Mouse (Mus musculus) adrenal gland, adult (tissue): ENCODE measurements around the gene Armh3.

ENCODE experiments used
- DNase-seq, 2 experiments: peaks; one replicate each; pipeline ENCODE4 v3.0.0; 2022 to 2023; ENCODE audit warnings: low spot score in 1 of 2; ENCODE audit not compliant: inconsistent age in 2 of 2

Armh3 gene

DNA sequence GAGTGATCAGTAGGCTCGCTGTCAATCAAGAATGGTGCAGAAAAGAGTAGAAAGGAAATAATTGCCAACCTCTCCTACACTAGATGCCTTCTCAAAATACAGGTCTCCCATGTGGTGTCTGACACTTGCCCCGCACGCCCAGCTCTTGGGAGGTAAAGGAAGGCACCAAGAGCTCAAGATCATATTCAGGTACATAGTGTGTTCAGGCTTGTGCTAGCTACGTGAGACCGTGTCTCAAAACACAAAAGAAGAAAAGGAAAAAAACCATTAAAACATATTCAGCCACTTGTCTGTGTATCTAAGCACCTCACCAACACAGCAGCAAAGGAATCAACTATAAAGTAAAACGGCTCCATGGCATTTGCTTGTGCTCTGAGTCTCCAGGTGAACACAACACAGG is 85.9 kb downstream of the Armh3 start:
- no peak for DNase-seq

DNA sequence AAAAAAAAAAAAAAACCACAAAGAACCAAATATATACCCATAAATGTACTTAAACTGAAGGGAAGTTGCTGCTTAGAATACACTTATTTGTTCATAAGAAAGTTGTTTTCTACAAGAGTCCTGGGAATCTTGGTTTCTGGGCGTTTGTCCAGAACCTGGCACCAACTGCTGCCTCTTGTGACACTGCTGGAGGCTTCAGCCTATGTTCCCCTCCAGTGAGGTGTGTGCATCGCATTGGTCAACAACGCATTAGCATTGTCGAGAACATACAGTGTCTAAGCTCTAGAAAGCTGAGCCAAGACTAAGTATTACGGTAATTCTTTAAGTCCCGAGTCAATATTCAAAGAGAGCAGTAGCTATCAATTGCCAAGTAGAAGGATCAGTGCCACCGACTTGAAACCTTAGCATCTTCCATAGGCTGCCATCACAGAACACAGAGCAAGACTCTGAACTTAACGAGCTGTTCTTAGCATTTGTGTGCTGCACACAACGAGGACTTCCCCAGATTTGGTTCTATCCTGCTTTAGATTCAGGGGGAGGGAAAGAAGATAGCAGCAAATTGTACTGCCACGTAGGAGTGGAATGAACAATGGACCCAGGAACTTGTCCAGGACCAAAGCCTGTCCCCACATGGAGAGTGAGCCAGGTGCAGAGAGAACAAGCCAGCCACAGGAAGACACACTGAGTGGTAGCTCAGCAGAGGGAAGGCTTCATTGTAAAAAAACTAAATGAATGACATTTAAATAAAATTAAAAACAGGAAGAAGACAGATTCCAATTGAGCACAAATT is 86.9 kb downstream of the Armh3 start:
- no peak for DNase-seq

DNA sequence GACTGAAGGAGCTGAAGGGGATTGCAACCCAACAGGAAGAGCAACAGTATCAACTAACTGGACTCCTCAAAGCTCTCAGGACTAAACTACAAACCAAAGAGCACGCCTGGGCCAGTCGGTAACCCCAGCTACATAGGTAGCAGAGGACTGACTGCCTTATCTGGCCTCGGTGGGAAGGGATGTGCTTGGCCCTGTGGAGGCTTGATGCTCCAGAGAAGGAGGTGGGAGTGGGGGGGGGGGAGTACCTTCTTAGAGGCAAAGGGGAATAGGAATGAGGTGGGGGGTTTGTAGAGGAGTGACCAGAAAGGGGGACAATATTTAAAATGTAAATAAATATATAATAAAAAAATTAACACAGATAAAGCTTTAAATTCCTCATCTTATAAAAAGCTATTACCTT is 90.0 kb downstream of the Armh3 start:
- DNase-seq = no peak

DNA sequence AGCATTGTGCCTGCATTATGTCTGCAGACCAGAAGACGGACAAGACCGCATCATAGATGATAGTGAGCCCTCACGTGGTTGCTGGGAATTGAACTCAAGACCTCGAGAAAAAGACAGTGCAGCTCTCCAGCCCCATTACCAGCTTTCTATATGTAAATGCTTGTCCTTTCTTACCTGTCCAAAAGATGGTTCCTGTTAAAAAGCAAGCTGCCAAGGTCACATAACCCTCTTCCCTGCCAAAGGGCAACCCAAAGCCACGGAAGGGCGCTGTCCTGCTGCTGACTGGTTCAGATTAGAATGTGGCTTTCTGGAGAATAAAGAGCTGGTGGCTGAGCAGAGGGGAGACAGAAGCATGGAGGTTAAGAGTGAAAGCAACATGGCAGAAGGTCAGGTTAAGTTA is 90.9 kb downstream of the Armh3 start:
- DNase-seq = no peak

DNA sequence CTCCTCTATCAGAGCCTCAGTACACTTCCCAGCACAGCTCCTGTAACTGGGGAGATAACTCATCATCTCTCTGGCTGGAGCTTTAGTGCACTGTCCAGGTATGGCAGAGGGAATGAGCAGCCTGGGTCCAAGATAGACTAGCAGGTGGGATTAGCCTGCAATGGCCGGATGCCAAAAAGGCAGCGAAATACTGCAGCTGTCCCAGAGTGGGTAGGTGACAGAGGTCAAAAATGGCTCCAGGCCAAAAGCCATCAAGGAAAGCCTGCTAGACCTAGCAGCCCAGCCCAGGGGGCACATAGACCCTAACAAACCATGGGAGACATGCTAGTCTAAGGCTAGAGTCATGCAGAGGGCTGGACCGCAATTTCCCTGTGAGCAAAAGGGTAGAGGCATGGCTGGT is 94.4 kb downstream of the Armh3 start:
- no peak for DNase-seq

DNA sequence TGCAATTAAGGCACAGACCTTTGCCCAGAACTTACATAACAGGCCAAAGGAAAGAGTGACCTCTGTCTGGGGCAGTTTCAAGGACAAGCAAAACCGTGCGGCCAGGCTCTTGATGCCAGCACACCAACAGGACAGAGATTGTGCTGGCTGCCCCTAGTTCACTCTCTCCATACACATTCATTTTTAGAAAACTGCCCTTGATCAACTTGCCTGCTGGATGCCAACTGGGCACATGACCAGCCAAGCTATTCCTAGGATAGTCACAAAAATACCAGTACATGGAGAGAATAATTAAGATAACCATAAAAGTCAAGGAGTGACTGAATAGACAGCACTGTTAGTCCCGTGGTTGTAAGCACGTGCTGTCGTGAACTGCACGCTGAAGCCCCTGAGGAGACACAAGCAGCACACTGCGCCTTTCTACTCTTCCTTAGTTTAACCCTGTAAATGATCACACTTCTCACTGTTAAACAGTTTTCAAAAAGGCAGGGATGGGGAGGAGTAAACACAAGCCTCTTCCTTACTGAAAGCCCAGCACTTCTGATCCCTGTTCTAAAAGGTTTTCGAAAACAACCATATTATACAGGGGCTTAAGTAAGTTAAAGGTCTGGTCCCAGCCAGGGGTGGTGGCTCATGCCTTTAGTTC is 95.8 kb downstream of the Armh3 start:
- DNase-seq = peak; percentile 58 to 80

DNA sequence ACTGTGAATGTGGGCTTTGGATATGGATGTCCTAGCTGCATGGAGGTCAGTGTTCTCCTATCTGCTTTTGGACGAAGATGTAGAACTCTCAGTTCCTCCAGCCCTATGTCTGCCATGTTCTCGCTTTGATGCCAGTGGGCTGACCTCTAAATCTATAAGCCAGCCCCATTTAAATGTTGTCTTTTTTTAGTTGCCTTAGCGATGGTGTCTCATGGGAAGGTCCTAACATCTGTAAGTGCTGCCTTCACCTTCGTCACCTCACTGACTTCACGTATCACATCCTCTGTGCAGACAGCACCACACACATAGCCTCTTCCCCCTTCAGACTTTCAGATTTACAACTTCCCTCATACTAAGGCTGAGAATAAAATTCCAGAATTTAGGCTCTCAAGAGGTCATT is 97.5 kb downstream of the Armh3 start:
- DNase-seq = no peak

DNA sequence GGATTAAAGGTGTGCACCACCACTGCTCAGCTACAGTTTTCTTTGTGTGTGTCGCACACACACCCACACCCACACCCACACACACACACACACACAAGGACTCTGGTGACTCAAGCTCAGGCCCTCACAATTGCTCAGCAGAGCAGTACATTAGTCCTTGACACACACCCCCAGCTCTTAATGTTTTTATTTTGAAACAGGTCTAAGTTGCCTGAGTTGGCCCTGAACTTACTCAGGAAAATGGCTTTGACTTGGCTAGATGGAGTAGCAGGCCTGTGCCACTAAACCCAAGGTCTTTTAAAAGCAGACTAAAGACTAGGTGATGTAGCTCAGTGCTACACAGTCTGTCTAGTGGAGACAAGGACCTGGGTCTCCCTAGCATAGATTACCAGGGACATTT is 102.6 kb downstream of the Armh3 start:
- DNase-seq = peak; percentile 23 to 69

DNA sequence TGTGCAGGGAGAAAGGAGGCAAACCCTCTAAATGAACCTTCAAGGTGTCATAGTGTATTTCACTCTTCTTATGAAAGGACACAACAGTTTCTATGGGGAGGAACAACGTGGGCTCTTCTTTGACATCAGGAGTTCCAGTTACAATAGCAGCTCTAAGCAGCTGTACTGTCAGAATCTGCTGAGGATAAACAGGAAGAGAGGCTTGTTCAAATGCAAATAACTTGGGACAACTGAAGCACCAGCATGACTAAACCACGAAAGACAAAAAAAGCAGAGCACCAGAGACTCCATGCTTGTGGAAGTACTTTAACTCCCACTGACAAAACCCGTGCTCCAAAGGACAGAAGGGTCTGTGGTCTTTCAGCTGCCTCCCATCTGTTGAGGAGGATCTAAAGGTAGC is 116.2 kb downstream of the Armh3 start:
- no peak for DNase-seq

DNA sequence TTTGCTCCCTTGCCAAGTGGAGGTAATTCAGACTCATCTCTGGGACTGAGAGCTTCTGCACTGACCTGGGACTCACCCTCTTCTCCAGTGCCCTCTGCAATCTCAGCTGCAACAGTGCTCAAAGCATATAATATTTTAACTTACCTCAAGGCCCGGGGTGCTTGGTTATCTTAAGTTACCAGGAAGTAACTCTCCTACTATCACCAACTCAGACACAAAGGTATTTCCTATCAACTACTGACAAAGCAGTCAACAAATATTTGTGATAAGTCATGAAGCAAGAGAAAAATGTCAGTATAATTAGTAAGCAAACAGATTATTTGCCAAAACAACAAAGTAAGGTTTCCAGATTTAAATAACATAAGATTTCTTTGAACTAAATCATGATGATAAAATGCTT is 125.0 kb downstream of the Armh3 start:
- DNase-seq = no peak

DNA sequence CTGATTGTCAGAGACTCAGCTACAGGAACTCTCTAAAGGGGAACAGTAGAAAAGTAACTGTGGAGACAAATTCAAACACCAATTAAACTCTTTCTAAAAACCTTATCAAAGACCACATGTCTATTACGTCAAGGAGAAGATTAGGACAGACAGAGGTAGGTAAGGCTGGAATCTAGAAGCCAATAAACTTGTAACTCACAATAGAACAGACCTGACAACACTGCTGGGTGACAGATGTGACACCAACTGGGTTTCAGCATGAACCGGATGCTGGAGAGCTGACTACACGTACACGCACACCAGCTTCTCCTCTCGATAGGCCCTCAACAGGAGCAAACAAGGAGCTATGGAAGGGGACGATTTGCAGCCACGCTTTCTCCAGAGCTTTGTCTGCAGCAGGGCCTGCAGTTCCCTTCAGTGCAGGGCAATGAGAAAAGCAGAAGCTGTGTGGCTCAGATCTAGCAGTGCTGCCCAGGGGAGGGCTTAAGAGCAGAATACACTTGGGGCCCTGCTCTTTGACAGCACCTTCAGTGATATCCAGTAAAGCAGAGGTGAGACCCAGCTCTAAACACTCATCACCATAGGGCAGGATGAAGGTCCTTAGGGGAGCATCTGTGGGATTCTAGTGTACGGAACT is 142.9 kb downstream of the Armh3 start:
- no peak for DNase-seq

DNA sequence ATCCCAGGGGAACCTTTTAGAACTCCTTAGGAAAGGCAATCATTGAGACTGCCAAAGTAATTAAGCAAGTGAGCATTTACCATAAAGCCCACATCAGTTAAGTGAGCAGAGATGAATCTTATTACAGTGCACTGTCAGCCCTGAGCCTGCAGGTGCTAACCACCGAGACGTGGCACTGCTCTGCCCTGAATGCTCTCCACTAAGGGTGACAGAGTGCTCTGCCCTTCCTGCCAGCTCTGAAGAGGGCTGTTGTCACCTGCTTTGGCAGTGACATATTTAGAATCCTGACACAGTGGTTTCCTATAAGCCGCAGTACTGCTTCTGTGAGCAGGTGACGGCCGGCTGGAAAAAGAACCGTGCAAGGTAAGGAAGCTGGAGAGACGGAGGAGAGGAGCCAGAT is 143.8 kb downstream of the Armh3 start:
- DNase-seq = no peak

DNA sequence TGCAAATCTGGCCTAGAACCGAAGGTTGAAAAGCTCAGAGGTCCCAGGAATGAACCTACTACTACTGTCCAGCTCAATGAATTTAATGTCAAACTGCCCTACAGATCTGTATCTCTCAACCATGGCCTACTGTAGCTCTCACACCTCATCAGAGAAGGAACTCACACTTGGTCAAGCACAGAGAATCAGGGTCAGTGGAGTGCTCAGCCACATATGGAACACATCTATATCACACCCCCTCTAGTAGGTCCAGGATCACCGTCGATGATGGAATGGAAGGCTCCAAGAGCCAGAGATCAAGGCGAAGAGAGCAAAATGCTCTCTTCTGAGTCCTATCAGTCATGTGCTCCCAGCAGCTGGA is 150.6 kb downstream of the Armh3 start:
- DNase-seq = no peak

DNA sequence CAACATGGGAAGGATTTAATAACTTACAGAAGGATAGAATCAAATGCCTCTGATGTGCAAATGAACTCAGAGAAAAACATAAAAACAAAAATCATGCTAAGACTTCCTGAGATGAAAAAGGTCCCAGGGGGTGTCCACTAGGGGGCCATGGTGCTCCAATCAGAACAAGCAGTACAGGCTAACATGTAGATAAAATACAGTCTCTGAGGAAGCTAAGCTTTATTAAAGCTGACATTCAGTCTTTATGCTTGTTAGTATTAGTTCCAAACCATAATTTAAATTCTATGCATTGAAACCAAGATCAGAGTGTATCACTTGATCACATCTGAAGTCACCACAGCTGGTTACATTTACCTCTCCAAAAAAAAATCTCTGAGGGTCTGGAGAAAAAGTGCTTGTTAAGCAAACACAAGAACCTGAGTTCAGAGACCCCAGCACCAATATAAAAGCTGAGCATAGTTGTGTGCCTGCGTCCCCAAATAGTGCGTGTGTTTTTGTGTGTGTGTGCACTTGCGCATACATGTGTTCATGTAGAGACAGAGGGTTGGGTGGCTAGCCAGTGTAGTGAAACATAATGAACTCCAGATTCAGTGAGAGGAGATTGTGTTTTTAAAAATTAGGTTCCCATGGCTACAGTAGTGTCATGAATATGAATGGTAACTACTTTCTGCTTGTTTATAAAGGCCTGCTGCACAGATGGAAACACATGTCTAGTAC is 151.1 kb downstream of the Armh3 start:
- peak in 1 of 2 experiments; percentile 46 for DNase-seq

DNA sequence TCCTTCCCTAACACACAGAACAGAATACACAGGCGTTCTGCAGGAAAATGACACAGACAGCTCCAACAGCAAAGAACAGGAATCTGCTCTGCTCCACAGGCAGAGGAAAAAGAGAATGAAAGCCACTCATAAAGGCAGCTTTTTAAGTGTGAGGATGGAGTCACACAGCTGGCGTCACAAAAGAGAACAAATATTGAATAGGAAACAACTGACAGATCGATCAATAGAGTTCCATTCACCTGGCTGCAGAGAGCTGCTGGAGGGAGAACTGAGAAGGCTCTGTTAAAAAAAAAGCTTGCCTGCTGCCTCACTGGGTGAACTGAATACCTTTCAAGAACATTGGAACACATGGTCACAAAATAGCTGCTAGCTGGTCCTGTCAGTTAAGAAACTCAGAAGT is 154.1 kb downstream of the Armh3 start:
- DNase-seq = no peak

DNA sequence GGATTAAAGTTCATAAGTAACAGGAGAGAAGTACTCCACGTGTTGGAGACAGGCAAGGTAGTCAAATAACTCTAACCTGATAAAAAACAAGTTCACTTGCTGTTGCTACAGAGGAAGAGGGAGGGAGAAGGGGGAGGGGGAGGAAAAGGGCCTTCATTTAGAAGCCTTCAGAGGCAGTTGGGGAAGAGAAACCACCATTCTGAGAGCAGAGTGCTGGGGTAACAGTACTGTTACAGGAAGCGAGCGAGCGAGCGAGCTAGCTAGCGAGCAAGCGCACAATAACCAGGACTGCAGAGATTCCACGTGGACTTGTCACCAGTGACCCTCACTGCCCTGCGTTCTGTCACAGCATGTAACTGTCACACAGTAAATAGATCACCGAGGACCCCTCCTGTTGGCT is 154.9 kb downstream of the Armh3 start:
- DNase-seq = no peak

DNA sequence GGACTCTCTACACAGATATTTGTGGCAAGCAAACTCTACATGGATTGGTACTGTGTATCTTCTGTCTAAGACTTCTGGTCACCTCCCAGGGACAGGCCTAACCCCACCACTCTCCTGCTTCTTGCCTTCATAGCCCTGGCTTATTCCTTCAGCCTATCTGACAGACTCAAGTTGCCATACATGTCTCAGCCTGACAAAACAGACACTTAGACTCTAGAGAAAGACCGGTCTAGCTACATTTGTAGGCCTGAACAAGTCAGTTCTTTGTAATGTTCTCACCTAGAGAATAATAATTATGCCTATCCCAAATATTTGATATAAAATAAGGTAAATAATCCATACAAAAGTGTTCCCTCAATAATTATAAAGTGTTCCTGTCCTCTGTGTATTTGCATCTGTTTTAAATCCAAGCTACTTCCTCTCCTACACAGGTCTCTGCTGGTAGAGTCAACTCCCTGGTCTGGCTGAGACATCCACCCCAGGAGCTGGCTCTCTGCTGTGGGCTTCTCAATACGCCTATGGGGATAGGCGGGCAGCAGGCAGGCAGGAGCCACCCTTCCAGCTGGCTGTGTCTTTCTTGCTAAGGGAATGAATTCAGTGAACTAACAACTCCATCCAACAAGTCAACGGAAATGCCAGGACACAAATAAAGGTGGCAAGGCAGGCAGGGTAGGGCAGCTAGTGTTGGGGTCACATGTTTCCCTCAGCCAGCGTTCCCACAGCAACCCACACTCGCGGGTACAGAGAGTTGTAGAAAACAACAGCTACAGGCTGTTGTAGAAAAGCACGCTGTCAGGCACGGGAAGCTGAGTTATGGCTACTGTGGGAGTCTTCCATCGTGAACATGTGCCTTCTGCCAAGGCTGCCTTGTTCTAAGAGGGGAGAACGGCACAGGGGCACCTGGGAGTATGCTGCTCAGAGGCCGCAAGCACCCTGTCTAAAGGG is 161.0 kb downstream of the Armh3 start:
- DNase-seq = no peak

DNA sequence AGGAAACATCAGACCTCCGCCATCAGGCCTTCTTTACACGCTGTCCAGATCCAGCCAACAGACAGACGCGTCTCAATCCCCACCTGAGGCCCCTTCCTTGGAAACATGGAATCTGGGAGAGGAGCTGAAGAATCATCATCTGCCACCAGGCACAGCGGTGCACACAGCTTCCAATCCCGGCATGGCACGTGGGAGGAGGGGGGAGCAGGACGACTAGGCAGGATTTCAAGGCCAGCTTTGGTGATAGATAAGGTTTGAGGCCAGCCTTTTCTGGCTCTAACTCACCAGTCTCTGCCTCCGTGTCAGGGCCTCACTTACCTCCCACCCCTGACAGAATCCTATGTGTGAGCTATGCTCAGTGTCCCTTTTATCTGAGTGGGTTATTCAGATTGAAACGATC is 162.8 kb downstream of the Armh3 start:
- DNase-seq = peak; percentile 75 to 88

DNA sequence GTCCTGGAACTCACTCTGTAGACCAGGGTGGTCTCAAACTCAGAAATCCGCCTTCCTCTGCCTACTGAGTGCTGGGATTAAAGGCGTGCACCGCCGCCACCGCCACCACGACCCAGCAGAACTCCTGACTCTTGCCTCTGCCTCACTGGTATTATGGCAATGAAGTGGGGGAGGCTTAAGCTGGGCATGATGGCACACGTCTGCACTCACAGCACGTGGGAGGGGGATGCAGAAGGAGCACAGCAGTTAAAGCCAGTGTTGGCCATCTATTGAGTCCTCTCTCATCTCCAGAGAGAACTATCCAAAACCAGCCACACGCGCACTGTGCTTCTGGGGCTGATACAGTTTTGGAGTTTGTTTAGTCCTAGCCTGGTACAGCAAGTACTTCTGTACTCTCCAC is 164.6 kb downstream of the Armh3 start:
- no peak for DNase-seq

DNA sequence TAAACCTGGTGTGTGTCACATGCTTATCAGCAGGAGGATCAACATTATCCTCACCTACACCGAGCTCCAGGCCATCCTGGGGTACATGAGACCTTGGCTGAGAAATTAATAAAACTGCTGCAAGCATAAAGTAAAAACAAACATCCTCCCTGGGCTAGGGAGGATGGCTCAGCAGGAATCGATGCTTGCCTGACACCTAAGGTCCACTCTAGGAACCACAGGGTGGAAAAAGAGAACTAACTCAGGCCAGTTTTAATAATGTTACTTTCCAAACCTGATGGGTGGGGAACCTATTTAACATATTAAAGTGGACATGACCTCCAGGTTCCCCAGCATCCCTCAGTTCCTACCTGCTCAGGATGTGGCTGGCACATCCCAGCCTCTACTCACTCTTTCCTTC is 167.6 kb downstream of the Armh3 start:
- DNase-seq = no peak

DNA sequence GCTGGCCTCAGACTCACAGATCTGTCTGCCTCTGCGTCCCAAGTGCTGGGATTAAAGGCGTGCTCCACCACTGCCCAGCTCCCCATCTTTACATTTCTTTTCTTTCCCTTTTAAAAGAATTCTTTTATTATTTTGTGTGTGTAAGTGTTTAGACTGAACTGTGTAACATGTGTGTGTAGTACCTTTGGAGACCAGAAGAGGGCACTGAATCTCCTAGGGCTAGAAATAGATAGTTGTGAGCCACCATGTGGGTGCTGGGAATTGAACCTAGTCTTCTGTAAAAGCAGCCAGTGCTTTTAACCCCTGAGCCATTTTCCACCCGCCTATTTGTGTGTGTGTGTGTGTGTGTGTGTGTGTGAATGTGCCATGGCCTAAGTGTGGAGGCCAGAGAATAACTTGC is 170.6 kb downstream of the Armh3 start:
- DNase-seq = no peak
